Mouse (Mus musculus): ENCODE data around the gene Skap1. TPM values are rescaled to one million over a fixed set of nuclear protein-coding genes. Genes with fewer than 3 reads are reported as not detected.

The Skap1 gene
- polyA plus RNA-seq, 1 experiment from 2014 or later, result 0.13 TPM

DNA sequence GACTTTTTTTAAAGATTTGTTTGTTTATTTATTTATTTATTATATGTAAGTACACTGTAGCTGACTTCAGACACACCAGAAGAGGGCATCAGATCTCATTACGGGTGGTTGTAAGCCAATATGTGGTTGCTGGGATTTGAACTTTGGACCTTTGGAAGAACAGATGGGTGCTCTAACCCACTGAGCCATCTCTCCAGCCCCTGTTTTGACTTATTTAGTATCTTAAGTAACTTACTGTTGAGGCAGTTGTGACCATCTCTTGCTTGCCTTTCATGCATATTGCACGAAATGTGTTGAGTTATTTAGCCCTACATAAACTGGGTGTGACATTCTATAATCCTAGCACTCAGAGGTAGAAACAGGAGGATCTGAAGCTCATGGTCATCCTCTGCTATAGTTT lies 335.1 kb downstream of the Skap1 start:
- WGBS, result 88% methylated on average over 2 of the region's 2 CpGs
- Histone ChIP-seq H3K27me3 (ENCODE audit: low read depth, poor library complexity, severe bottlenecking) (no peaks in the 10 kb centered on the region), H3K4me1 (no peaks in the 10 kb centered on the region), H3K36me3 (peaks cover 96% of the 10 kb centered on the region), H3K4me3 (no peak overlapping the region), H3K9me3 (replicated peaks) (no peaks in the 10 kb centered on the region), H3K27ac (no peak overlapping the region)
- no peak for DNase-seq (ENCODE audit: low spot score)

- Histone ChIP-seq H3K27ac (no peak overlapping the region), H3K4me3 (no peak overlapping the region), H3K36me3 (peaks cover 99% of the 10 kb centered on the region), H3K27me3 (ENCODE audit: low read depth, poor library complexity, severe bottlenecking) (no peaks in the 10 kb centered on the region), H3K9me3 (replicated peaks) (no peaks in the 10 kb centered on the region), H3K4me1 (no peaks in the 10 kb centered on the region)
- WGBS, result 97% methylated on average over 5 of the region's 5 CpGs
- DNase-seq (ENCODE audit: low spot score), result no peak
These were observed 341.2 kb downstream of the Skap1 start for GRCm38 (mm10) chr11:96805606-96806005.

GRCm38 (mm10) chr11:96808066-96808465 lies 343.7 kb downstream of the Skap1 start:
- WGBS, result 85% methylated on average over 1 of the region's 1 CpGs
- H3K27ac ChIP-seq, result no peak overlapping the region
- DNase-seq (ENCODE audit: low spot score), result no peak
- H3K36me3 ChIP-seq, result peaks cover 100% of the 10 kb centered on the region
- no peak overlapping the region for H3K4me3 ChIP-seq
- H3K9me3 ChIP-seq (replicated peaks), result no peaks in the 10 kb centered on the region
- no peaks in the 10 kb centered on the region for H3K27me3 ChIP-seq (ENCODE audit: low read depth, poor library complexity, severe bottlenecking)
- H3K4me1 ChIP-seq, result no peaks in the 10 kb centered on the region

Other genes starting within 250 kb of the Skap1 start
- 3.4 and 3.8 TPM in 2 replicates for gene Hoxb9, start 193.1 kb upstream of the Skap1 start, polyA plus RNA-seq (2016; fragmentation: Nextera tagmentation; extraction: Ambion mirVana)
- 0.95 and 1.2 TPM in 2 replicates for gene Hoxb8, start 182.7 kb upstream of the Skap1 start, polyA plus RNA-seq (2016; fragmentation: Nextera tagmentation; extraction: Ambion mirVana)
- gene Hoxb7, start 178.0 kb upstream of the Skap1 start, polyA plus RNA-seq (2016; fragmentation: Nextera tagmentation; extraction: Ambion mirVana), result 7.1 and 10.2 TPM in 2 replicates
- gene Hoxb6, start 172.1 kb upstream of the Skap1 start, polyA plus RNA-seq (2016; fragmentation: Nextera tagmentation; extraction: Ambion mirVana), result 6.1 and 7.9 TPM in 2 replicates
- 5.5 and 5.9 TPM in 2 replicates for gene Hoxb5, start 161.3 kb upstream of the Skap1 start, polyA plus RNA-seq (2016; fragmentation: Nextera tagmentation; extraction: Ambion mirVana)
- 0.89 and 1.2 TPM in 2 replicates for gene Hoxb4, start 146.3 kb upstream of the Skap1 start, polyA plus RNA-seq (2016; fragmentation: Nextera tagmentation; extraction: Ambion mirVana)
- gene Hoxb3, start 141.3 kb upstream of the Skap1 start, polyA plus RNA-seq (2016; fragmentation: Nextera tagmentation; extraction: Ambion mirVana), result 0.76 and 1.0 TPM in 2 replicates
- 11.3 and 13.5 TPM in 2 replicates for gene Hoxb2, start 114.1 kb upstream of the Skap1 start, polyA plus RNA-seq (2016; fragmentation: Nextera tagmentation; extraction: Ambion mirVana)
- gene Hoxb1, start 98.8 kb upstream of the Skap1 start, polyA plus RNA-seq (2016; fragmentation: Nextera tagmentation; extraction: Ambion mirVana), result 0.78 and 0.83 TPM in 2 replicates

Measured in limb, embryonic 10.5 days (tissue).